Mouse (Mus musculus) liver, adult 2 months (tissue): ENCODE data around the gene Elmsan1. TPM values are rescaled to one million over a fixed set of nuclear protein-coding genes. Genes with fewer than 3 reads are reported as not detected.

Experiments used
- DNase-seq: peaks from one replicate; pipeline ENCODE4 v3.0.0-alpha.2; 2011; ENCODE audit warnings: low read depth, low spot score; ENCODE audit errors: extremely low read depth
- H3K27ac ChIP-seq: fragments of 200-500 bp; replicated peaks from 2 replicates; pipeline ENCODE4 v1.5.1; 2012; ENCODE audit warnings: low read depth, mild to moderate bottlenecking, control low read depth, inconsistent platforms, low read length; ENCODE audit not compliant: insufficient read depth
- H3K27me3 ChIP-seq: fragments of 200-500 bp; 2 replicates; pipeline ENCODE4 v1.6.1; 2012; ENCODE audit warnings: mild to moderate bottlenecking, moderate library complexity, low read length, inconsistent platforms; ENCODE audit not compliant: control insufficient read depth, insufficient read depth
- H3K36me3 ChIP-seq: fragments of 200-500 bp; 2 replicates; pipeline ENCODE4 v1.6.1; 2012; ENCODE audit warnings: low read length, inconsistent platforms; ENCODE audit not compliant: control insufficient read depth, insufficient read depth
- H3K4me1 ChIP-seq: fragments of 200-500 bp; 2 replicates; pipeline ENCODE4 v1.6.1; 2011; ENCODE audit warnings: low read length; ENCODE audit not compliant: control insufficient read depth, insufficient read depth
- H3K4me3 ChIP-seq: fragments of 200-500 bp; 2 replicates; pipeline ENCODE4 v1.5.1; 2011; ENCODE audit warnings: low read depth, mild to moderate bottlenecking, control low read depth, low read length, moderate library complexity; ENCODE audit not compliant: insufficient read depth
- H3K79me2 ChIP-seq: fragments of 200-500 bp; 2 replicates; pipeline ENCODE4 v1.6.1; 2012; ENCODE audit warnings: inconsistent platforms, mild to moderate bottlenecking, low read length, moderate library complexity; ENCODE audit not compliant: control insufficient read depth, insufficient read depth
- H3K9ac ChIP-seq: fragments of 200-500 bp; 2 replicates; pipeline ENCODE4 v1.6.1; 2012; ENCODE audit warnings: low read depth, mild to moderate bottlenecking, control low read depth, inconsistent platforms, low read length
- CTCF ChIP-seq: fragments of 200-500 bp; IDR thresholded peaks from 2 replicates; pipeline ENCODE4 v1.5.1; 2011; ENCODE audit warnings: low read depth, low read length, control low read depth
- POLR2A ChIP-seq: fragments of 200-500 bp; IDR thresholded peaks from 2 replicates; pipeline ENCODE4 v1.6.1; 2011; ENCODE audit warnings: low read length, control low read depth; ENCODE audit not compliant: insufficient read depth; ENCODE audit errors: extremely low read depth
- WGBS: fragments of 180-500 bp; shearing (Covaris S2); methylation state at CpG from one replicate; pipeline ENCODE4 v1.1.7; 2018; 5-methylcytosine and 5-hydroxymethylcytosine counted together
- polyA plus RNA-seq: library from polyadenylated mRNA; depleted of rRNA; stranded (reverse); fragments of >200 nt; gene quantifications from 2 replicates; pipeline ENCODE4 v1.2.3, GENCODE M21; 2012
- total RNA-seq: library from RNA; depleted of rRNA; stranded (reverse); fragments of >200 nt; gene quantifications from 2 replicates; pipeline ENCODE4 v1.2.3, GENCODE M21; 2014

The Elmsan1 gene
- total and polyA plus RNA-seq, 2 experiments = 2.3 to 3.8 TPM

- no peak overlapping the region for H3K9ac ChIP-seq
- H3K4me3 ChIP-seq = no peak overlapping the region
- 88% methylated on average over 7 of the region's 7 CpGs for WGBS
- peaks cover 41% of the 10 kb centered on the region for H3K4me1 ChIP-seq
- H3K79me2 ChIP-seq = peaks cover 57% of the 10 kb centered on the region
- no peak for DNase-seq
- no peaks in the 10 kb centered on the region for H3K36me3 ChIP-seq
- TF ChIP-seq POLR2A = no peak
- TF ChIP-seq CTCF = no peak
- no peak overlapping the region for H3K27ac ChIP-seq
- H3K27me3 ChIP-seq = no peaks in the 10 kb centered on the region
Measured at GRCm38 (mm10) chr12:84191190-84191589, 27.5 kb downstream of the Elmsan1 start.

GRCm38 (mm10) chr12:84190151-84190820 lies 28.4 kb downstream of the Elmsan1 start:
- Histone ChIP-seq H3K27ac (no peak overlapping the region), H3K79me2 (peaks cover 60% of the 10 kb centered on the region), H3K36me3 (no peaks in the 10 kb centered on the region), H3K4me3 (no peak overlapping the region), H3K9ac (no peak overlapping the region), H3K27me3 (no peaks in the 10 kb centered on the region), H3K4me1 (peaks cover 48% of the 10 kb centered on the region)
- WGBS = 49% methylated on average over 15 of the region's 15 CpGs
- TF ChIP-seq POLR2A (no peak), CTCF (no peak)
- no peak for DNase-seq

- Histone ChIP-seq H3K79me2 (peaks cover 67% of the 10 kb centered on the region), H3K27me3 (no peaks in the 10 kb centered on the region), H3K27ac (no peak overlapping the region), H3K9ac (no peak overlapping the region), H3K4me3 (no peak overlapping the region), H3K36me3 (no peaks in the 10 kb centered on the region), H3K4me1 (peaks cover 46% of the 10 kb centered on the region)
- TF ChIP-seq CTCF = no peak
- TF ChIP-seq POLR2A = no peak
- WGBS = 70% methylated on average over 14 of the region's 14 CpGs
- no peak for DNase-seq
Measured at GRCm38 (mm10) chr12:84188881-84189444, 29.7 kb downstream of the Elmsan1 start.

GRCm38 (mm10) chr12:84187752-84188601 lies 30.7 kb downstream of the Elmsan1 start:
- Histone ChIP-seq H3K27ac (no peak overlapping the region), H3K4me3 (no peak overlapping the region), H3K79me2 (peaks cover 65% of the 10 kb centered on the region), H3K4me1 (peaks cover 46% of the 10 kb centered on the region), H3K27me3 (no peaks in the 10 kb centered on the region), H3K9ac (no peak overlapping the region), H3K36me3 (no peaks in the 10 kb centered on the region)
- WGBS = 54% methylated on average over 15 of the region's 15 CpGs
- TF ChIP-seq CTCF (no peak), POLR2A (no peak)
- DNase-seq = no peak

- Histone ChIP-seq H3K4me1 (peaks cover 42% of the 10 kb centered on the region), H3K27me3 (no peaks in the 10 kb centered on the region), H3K27ac (no peak overlapping the region), H3K4me3 (no peak overlapping the region), H3K9ac (no peak overlapping the region), H3K79me2 (peaks cover 58% of the 10 kb centered on the region), H3K36me3 (no peaks in the 10 kb centered on the region)
- no peak for TF ChIP-seq POLR2A
- no peak for TF ChIP-seq CTCF
- WGBS = 43% methylated on average over 5 of the region's 5 CpGs
- DNase-seq = peak; percentile 58
Measured at GRCm38 (mm10) chr12:84186950-84187349, 31.7 kb downstream of the Elmsan1 start.

- no peak for DNase-seq
- H3K9ac ChIP-seq = no peak overlapping the region
- no peaks in the 10 kb centered on the region for H3K27me3 ChIP-seq
- H3K4me1 ChIP-seq = peaks cover 44% of the 10 kb centered on the region
- no peaks in the 10 kb centered on the region for H3K36me3 ChIP-seq
- H3K4me3 ChIP-seq = no peak overlapping the region
- no peak overlapping the region for H3K27ac ChIP-seq
- H3K79me2 ChIP-seq = peaks cover 60% of the 10 kb centered on the region
- TF ChIP-seq POLR2A = no peak
- TF ChIP-seq CTCF = no peak
- 94% methylated on average over 3 of the region's 3 CpGs for WGBS
Measured at GRCm38 (mm10) chr12:84186536-84186935, 32.1 kb downstream of the Elmsan1 start.
